Mouse (Mus musculus): ENCODE data around the gene Wdfy4. TPM values are rescaled to one million over a fixed set of nuclear protein-coding genes. Genes with fewer than 3 reads are reported as not detected.

Gene Wdfy4
- total RNA-seq, 1 experiment from 2014 or later: 207 TPM

DNA sequence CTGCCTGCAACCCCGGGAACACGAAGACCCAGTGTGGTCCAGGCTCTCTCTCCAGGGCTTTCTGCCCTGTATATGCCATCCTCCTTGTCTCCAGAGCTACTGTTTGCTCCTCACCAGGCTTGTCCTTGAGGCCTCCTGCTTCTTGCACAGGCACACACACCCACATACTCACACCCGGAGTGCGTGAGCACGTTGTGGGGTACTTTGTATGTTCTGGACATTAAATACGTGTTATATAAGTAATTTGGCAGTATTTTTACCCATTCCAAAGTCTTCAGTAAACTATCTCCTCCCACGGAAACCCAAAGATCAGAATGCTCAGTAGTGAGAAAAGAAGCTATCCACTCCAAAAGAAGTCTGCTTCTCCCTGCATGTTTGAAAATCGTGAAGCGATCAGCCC lies 261.4 kb downstream of the Wdfy4 start:
- no peak for ATAC-seq (ENCODE audit: extremely low read depth, insufficient number of reproducible peaks, low FRiP score, poor library complexity, severe bottlenecking)

DNA sequence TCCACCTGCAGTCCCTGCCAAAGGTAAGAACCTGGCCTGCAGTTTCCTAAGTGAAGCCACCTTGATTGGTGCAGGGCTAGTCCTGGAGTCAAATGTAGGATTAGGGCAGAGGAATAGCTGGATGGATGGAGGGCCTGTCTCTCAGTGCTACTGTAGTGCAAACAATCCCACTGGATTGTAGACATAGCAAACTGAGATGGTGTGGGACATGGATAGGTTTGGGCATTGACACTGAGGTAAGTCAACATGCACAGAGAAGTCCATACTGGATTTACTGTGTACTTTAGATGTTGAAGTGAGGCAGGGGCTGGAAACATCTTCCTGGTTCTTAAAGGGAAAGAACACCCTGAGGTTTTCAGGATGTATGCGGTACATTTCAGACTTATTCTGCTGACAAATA lies 267.4 kb downstream of the Wdfy4 start:
- no peak for ATAC-seq (ENCODE audit: extremely low read depth, insufficient number of reproducible peaks, low FRiP score, poor library complexity, severe bottlenecking)

DNA sequence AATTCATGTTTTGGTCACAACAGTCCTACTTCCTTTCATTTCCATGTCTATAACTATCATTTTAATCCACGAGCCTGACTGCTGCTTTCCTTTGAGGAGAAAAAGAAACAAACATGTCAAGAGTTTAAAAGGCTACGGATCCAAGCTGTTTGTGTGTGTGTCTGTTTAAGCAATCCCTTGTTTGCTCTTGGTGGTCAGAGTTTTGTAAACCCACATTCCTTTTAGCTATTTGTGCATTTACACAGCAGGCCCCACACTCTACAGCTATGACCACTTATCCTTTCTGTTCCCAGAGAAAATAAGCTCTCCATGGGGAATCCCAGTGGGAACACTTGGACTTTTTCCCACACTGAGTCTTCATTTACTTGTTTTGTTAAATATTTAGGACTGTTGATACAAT lies 269.9 kb downstream of the Wdfy4 start:
- no peak for ATAC-seq (ENCODE audit: extremely low read depth, insufficient number of reproducible peaks, low FRiP score, poor library complexity, severe bottlenecking)

DNA sequence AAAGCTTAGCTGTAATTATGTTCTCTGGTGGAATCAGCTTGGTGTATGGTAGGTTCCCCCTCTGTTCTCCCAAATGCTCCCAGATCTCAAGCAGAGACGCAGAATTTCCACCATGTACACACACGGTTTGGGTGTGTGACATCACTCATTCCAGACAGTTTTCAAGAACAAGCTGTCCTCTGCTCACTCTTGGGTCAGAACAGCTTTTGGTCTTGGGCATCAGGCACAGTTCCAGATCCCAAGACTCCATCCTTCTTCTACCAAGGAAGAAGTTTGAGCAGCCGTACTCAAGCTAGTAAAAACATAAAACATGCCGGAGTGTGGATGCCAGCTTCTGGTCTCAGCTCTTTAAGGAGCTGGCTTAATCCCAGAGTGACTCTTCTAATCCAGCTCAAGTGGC lies 274.1 kb downstream of the Wdfy4 start:
- ATAC-seq (ENCODE audit: extremely low read depth, insufficient number of reproducible peaks, low FRiP score, poor library complexity, severe bottlenecking): no peak

Other genes with a start within 250 kb of the Wdfy4 start
- 0.37 and 0.81 TPM in 2 replicates for gene Lrrc18, start 194.1 kb downstream of the Wdfy4 start, total RNA-seq (2017)
- 0.35 TPM in 1 of 2 replicates, not detected in the other for gene Arhgap22, start 28.5 kb upstream of the Wdfy4 start, total RNA-seq (2017)

Measured in neutrophil, adult 5-6 weeks (primary cell).